Mouse (Mus musculus) spleen, adult 2 months (tissue): ENCODE measurements around the gene Col13a1.

ENCODE experiments used
- CTCF ChIP-seq: fragments of 200-500 bp; IDR thresholded peaks from 2 replicates; pipeline ENCODE4 v1.5.1; 2011; ENCODE audit warnings: mild to moderate bottlenecking, inconsistent platforms; ENCODE audit not compliant: insufficient read depth, insufficient read length, insufficient replicate concordance; ENCODE audit errors: extremely low read depth
- POLR2A ChIP-seq: fragments of 200-500 bp; IDR thresholded peaks from 2 replicates; pipeline ENCODE4 v1.6.1; 2011; ENCODE audit warnings: low read depth, low read length, inconsistent platforms

DNA sequence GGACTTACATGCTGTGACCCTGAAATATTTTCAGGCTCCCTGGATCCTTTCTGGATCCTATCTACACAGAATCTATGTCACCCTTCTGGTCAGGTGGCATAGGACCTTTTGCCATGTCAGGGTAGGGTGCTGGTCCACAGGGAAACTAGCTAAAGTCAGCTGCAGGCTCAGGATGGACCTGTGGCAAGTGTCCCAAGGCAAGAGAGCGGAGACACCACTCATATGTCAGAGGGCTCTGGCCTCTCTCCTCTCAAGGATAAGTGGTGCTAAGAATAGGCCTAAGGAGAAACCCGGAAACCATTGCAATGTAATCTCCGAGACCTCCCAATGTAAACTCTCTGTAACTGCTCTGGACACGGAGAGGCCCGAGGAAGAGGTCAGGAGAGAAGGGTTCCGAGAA, 80.8 kb downstream of the Col13a1 start:
- TF ChIP-seq CTCF (no peak), POLR2A (no peak)
